Mouse (Mus musculus) intestine, embryonic 14.5 days (tissue): ENCODE data around the gene Psma7. TPM values are rescaled to one million over a fixed set of nuclear protein-coding genes. Genes with fewer than 3 reads are reported as not detected.

Experiments
- ATAC-seq: fragments of 200-750 bp; cut with Nextera tagmentation; replicated peaks from 2 replicates; pipeline ENCODE4 v1.8.0; 2017; ENCODE audit warnings: low read depth, moderate number of reproducible peaks, moderate TSS enrichment, moderate library complexity; ENCODE audit not compliant: low FRiP score, low TSS enrichment
- DNase-seq: peaks from one replicate; pipeline ENCODE4 v3.0.0-alpha.2; 2018; ENCODE audit warnings: low spot score
- H3K27ac ChIP-seq: fragments of 300-500 bp; sonication (generic); 2 replicates; pipeline ENCODE4 v1.5.1; 2014; ENCODE audit warnings: low read depth, mild to moderate bottlenecking, control low read depth
- H3K27me3 ChIP-seq: fragments of 300-500 bp; sonication (generic); replicated peaks from 2 replicates; pipeline ENCODE4 v1.6.1; 2014; ENCODE audit warnings: low read length, control low read depth; ENCODE audit not compliant: control insufficient read depth, insufficient read depth
- H3K36me3 ChIP-seq: fragments of 300-500 bp; sonication (generic); 2 replicates; pipeline ENCODE4 v1.6.1; 2014; ENCODE audit warnings: low read length, control low read depth; ENCODE audit not compliant: control insufficient read depth, insufficient read depth
- H3K4me1 ChIP-seq: fragments of 300-500 bp; sonication (generic); replicated peaks from 2 replicates; pipeline ENCODE4 v1.6.1; 2014; ENCODE audit warnings: low read length, control low read depth, mixed read lengths; ENCODE audit not compliant: control insufficient read depth, insufficient read depth
- H3K4me2 ChIP-seq: fragments of 300-500 bp; sonication (generic); 2 replicates; pipeline ENCODE4 v1.6.1; 2014; ENCODE audit warnings: low read length
- H3K4me3 ChIP-seq: fragments of 300-500 bp; sonication (generic); 2 replicates; pipeline ENCODE4 v1.5.1; 2014; ENCODE audit warnings: low read depth, low read length, control low read depth, mixed read lengths
- H3K9ac ChIP-seq: fragments of 300-500 bp; sonication (generic); 2 replicates; pipeline ENCODE4 v1.6.1; 2014; ENCODE audit warnings: mild to moderate bottlenecking, low read length
- H3K9me3 ChIP-seq: fragments of 300-500 bp; sonication (generic); 2 replicates; pipeline ENCODE4 v1.6.1; 2016; ENCODE audit warnings: low read length, control low read depth; ENCODE audit not compliant: control insufficient read depth
- WGBS: fragments of 180-500 bp; shearing (Covaris S2); extraction: QIAGEN DNeasy Blood & Tissue Kit; methylation state at CpG from one replicate; pipeline ENCODE4 v1.1.7; 2014; 5-methylcytosine and 5-hydroxymethylcytosine counted together
- polyA plus RNA-seq: library from polyadenylated mRNA; unstranded; fragments of >200 nt; fragmentation: Nextera tagmentation; extraction: Ambion mirVana; gene quantifications from 2 replicates; pipeline ENCODE4 v1.2.1, GENCODE M21; 2014

Gene Psma7
- polyA plus RNA-seq, 1 experiment from 2014 or later, result 735 TPM

DNA sequence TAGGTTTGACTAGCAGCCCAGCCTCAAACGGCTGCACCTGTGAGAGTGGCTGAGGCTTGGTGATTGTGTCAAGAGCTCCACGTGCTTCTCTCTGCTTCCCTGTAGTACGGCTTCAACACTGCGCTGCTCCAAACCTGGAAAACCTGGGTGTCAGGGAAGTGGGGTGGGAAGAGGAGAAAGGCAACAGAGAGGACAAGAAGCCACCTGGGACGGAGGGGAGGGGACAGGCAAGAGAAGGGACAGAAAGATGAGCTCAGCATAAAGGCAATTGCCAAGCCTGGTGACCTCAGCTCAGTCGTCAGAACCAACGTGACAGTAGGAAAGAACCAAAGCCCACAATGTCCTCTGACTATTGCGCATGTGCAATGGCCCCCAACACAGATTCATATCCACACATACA is 21.3 kb downstream of the Psma7 start:
- WGBS, result 80% methylated on average over 8 of the region's 8 CpGs
- no peak for ATAC-seq

DNA sequence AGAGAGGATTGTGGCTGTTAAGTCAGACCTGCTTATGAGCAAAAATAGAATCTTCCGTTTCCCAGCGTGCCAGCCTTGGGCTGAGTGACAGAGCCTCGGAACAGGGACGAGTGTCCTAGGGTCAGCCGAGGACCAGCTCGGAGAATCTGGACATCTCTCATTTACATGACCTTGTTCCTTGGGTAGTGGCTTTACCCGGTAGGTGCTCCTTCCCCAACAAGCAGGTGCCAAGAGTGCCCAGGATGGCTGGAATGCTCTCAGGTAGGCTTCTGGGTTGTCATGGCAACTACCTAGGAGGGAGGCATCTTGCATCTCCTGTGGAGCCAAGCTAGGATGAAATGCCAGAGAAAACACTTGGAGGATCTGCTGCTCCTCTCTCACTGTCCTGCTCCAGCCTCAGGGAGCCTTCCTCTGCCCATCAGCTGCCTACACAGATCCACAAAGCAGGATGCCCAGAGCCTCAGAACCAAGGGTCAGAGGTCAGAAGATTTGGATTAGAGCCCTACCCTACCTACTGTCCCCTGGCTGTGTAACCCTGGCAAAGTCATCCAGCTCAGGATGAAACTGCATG is 22.1 kb downstream of the Psma7 start:
- 81% methylated on average over 7 of the region's 7 CpGs for WGBS
- Histone ChIP-seq H3K4me3 (no peak overlapping the region), H3K4me2 (no peak overlapping the region), H3K9me3 (no peaks in the 10 kb centered on the region), H3K36me3 (no peaks in the 10 kb centered on the region), H3K27me3 (peaks cover 17% of the 10 kb centered on the region), H3K4me1 (peaks cover 12% of the 10 kb centered on the region), H3K27ac (no peak overlapping the region), H3K9ac (no peak overlapping the region)
- no peak for ATAC-seq
- no peak for DNase-seq

More for the DNA sequence above, 21.3 kb downstream of the Psma7 start:
- Histone ChIP-seq H3K9ac (no peak overlapping the region), H3K27me3 (peaks cover 17% of the 10 kb centered on the region), H3K4me1 (peaks cover 14% of the 10 kb centered on the region), H3K4me2 (no peak overlapping the region), H3K27ac (no peak overlapping the region), H3K9me3 (no peaks in the 10 kb centered on the region), H3K36me3 (no peaks in the 10 kb centered on the region), H3K4me3 (no peak overlapping the region)
- DNase-seq, result no peak

DNA sequence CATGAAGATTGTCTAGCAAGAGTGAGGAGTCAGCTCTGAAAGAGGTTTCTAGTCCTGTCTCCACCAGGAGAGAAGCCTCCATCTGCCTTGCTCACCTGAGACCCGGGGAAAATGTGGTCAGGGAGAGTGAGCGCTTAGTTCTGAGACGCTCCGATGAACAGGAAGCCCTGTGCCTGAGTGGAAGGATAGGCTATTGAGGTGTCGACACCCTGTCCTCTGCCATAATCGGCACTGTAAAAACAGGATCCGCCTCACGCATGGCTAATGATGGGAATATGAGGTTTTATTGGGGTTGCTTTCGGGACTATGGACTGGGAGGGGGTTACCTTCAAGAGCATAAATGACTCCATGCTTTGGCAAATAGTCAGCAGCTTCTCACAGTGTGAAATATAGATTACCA is 23.7 kb downstream of the Psma7 start:
- no peak overlapping the region for H3K4me2 ChIP-seq
- no peak for DNase-seq

DNA sequence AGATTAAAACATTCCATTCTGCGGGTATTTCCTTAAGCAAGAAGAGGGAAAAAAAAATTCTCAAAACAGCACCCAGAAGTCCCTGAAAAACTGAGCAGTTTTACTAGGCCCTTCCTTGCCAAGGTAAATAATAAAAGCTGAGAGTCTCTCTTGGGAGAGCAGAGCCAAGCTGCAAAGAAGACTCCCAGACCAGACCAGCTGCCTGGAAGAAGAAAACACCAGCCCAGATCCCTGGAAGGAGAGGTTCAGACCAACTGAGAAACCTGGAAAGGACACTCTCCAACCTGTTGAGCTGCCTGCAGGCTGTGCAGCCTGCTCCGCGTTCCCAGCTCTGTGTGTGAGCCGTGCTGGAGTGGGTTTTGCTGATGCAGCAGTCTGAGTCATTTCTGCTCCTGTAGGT is 24.6 kb downstream of the Psma7 start:
- no peak for ATAC-seq
- no peak overlapping the region for H3K4me3 ChIP-seq
- no peak for DNase-seq
- no peaks in the 10 kb centered on the region for H3K9me3 ChIP-seq
- no peak overlapping the region for H3K4me2 ChIP-seq
- H3K4me1 ChIP-seq, result peaks cover 12% of the 10 kb centered on the region
- H3K9ac ChIP-seq, result no peak overlapping the region
- H3K27me3 ChIP-seq, result peaks cover 8% of the 10 kb centered on the region; the same call in 1 of the 2 replicates
- H3K36me3 ChIP-seq, result no peaks in the 10 kb centered on the region
- no peak overlapping the region for H3K27ac ChIP-seq
- 51% methylated on average over 4 of the region's 4 CpGs for WGBS

More for the DNA sequence above, 23.7 kb downstream of the Psma7 start:
- no peak for ATAC-seq
- WGBS, result 80% methylated on average over 9 of the region's 9 CpGs
- Histone ChIP-seq H3K4me3 (no peak overlapping the region), H3K9me3 (no peaks in the 10 kb centered on the region), H3K4me1 (peaks cover 12% of the 10 kb centered on the region), H3K36me3 (no peaks in the 10 kb centered on the region), H3K27ac (no peak overlapping the region), H3K9ac (no peak overlapping the region), H3K27me3 (peaks cover 16% of the 10 kb centered on the region)

DNA sequence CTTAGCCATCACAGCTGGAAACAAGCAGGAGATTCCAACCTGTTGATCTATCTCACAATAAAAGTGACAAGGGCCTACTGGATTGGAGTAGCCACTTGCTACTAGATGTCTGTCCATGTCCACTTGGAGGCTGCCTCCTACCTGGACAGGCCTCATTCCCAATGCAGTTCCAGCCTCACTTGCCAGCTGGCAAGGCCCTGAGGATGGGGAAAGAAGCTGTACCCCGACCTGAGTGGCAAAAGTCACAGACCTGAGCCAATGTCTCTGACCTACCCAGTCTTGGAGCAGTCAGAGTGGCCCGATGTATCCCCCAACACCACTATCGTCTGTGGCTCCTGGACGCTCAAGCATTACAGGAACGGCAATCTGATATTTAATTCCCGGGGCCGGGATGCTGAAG is 28.5 kb downstream of the Psma7 start:
- Histone ChIP-seq H3K9ac (no peak overlapping the region), H3K4me2 (no peak overlapping the region), H3K9me3 (no peaks in the 10 kb centered on the region), H3K27me3 (no peaks in the 10 kb centered on the region), H3K4me1 (peaks cover 12% of the 10 kb centered on the region), H3K36me3 (no peaks in the 10 kb centered on the region), H3K27ac (no peak overlapping the region), H3K4me3 (no peak overlapping the region)
- WGBS, result 91% methylated on average over 7 of the region's 7 CpGs
- ATAC-seq, result no peak
- DNase-seq, result no peak

DNA sequence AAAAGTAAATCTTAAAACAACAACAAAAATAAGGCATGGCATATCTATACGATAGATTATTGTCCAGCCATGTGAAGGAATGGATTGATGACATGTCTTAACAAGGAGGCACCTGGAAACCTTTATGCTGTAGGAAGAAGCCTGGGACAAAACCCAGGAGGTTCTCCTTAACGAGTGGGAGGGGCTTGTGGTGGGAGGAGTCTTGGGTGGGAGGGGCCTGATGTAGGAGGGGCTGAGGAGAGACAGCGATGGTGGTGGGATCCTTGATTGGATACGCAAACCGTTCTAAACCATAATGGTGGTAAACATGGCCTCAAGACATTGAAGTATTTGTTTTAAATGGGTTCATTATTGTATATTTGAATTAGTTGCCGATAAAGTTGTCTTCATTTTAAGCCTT is 30.9 kb downstream of the Psma7 start:
- H3K36me3 ChIP-seq, result no peaks in the 10 kb centered on the region
- no peaks in the 10 kb centered on the region for H3K4me1 ChIP-seq
- no peak overlapping the region for H3K9ac ChIP-seq
- no peak overlapping the region for H3K4me3 ChIP-seq
- ATAC-seq, result no peak
- DNase-seq, result no peak
- no peaks in the 10 kb centered on the region for H3K9me3 ChIP-seq
- no peak overlapping the region for H3K4me2 ChIP-seq
- no peaks in the 10 kb centered on the region for H3K27me3 ChIP-seq
- WGBS, result 83% methylated on average over 6 of the region's 6 CpGs
- H3K27ac ChIP-seq, result no peak overlapping the region

DNA sequence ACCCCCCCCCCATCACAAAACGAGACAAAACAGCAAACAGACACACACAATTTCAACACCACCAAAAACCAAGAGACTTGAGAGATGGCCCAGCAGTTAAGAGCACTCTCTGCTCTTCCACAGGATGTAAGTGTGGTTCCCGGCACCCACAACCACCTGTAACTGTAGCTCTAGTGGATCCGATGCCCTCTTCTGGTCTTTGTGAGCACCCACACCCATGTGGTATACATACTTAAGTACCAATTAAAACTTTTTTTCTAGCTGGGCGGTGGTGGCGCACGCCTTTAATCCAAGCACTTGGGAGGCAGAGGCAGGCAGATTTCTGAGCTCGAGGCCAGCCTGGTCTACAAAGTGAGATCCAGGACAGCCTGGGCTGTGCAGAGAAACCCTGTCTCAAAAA is 31.5 kb downstream of the Psma7 start:
- WGBS, result 87% methylated on average over 7 of the region's 7 CpGs
- no peak for ATAC-seq

DNA sequence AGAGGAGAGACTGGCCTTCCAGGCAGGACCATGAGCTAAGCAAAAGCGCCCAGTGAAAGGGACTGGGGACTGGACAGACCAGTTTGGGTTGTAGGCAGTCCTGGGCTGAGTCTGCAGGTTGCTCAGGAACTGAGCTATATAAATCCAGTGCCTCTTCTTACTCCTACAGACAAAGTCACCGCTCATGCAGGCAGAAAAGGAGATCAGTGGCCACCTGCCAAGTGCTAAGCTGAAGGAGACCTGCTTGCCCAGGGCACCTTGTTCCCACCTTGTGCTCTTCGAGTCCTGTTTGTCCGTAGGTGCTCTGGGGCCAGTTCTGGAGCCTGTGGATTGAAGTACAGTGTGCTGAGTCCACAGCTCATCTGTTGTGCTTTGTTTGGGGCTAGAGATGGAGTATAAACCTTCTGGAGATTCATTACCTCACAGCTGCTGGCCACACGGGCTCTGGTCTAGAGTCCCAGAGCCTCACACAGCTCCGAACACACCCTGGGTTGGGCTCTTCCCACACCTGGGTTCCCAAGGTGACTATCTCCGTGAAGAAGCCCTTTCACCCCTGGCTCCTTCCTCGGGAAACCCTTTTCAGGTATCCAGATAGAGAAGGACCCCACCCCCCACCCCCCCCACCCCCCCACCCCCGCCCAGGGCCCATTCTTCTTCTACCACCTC is 35.7 kb downstream of the Psma7 start:
- H3K27me3 ChIP-seq, result no peaks in the 10 kb centered on the region
- H3K9ac ChIP-seq, result no peak overlapping the region
- WGBS, result 35% methylated on average over 9 of the region's 9 CpGs
- H3K4me3 ChIP-seq, result no peak overlapping the region
- H3K27ac ChIP-seq, result no peak overlapping the region
- no peaks in the 10 kb centered on the region for H3K36me3 ChIP-seq
- DNase-seq, result no peak
- no peaks in the 10 kb centered on the region for H3K4me1 ChIP-seq
- no peaks in the 10 kb centered on the region for H3K9me3 ChIP-seq
- H3K4me2 ChIP-seq, result no peak overlapping the region
- ATAC-seq, result peak; percentile 74; the same call in 1 of the 2 replicates

More for the DNA sequence above, 31.5 kb downstream of the Psma7 start:
- H3K9me3 ChIP-seq, result no peaks in the 10 kb centered on the region
- H3K4me3 ChIP-seq, result no peak overlapping the region
- H3K27ac ChIP-seq, result no peak overlapping the region
- H3K4me2 ChIP-seq, result no peak overlapping the region
- no peaks in the 10 kb centered on the region for H3K27me3 ChIP-seq
- H3K36me3 ChIP-seq, result no peaks in the 10 kb centered on the region
- H3K4me1 ChIP-seq, result no peaks in the 10 kb centered on the region
- DNase-seq, result no peak
- no peak overlapping the region for H3K9ac ChIP-seq
